Mouse (Mus musculus): ENCODE measurements around the gene Slc7a10. TPM values are rescaled to one million over a fixed set of nuclear protein-coding genes. Genes with fewer than 3 reads are reported as not detected.

Gene Slc7a10
- total RNA-seq, 1 experiment: not detected

DNA sequence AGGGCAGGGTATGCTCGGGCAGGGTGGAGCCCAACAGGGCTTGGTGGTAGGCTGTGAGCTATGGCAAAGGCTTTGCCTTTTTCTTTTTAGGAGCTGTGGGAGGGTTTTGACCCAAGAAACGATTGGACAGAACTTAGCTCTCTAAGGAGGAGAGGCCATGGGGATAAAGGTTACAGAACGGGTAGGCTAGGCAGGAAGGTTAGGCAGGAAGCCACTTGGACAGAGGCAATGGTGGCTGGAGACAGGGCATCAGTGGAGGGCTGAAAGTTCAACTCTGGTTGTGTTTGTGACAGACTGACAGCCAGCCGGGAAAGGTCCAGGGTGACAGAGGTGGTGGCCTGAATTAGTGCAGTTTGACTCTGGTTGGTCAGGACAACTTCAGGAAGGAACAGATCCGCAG lies 3.5 kb downstream of the Slc7a10 start:
- H3K27ac ChIP-seq (ENCODE audit: insufficient read depth, low read depth, low read length, poor library complexity, severe bottlenecking): no peak overlapping the region
- H3K4me3 ChIP-seq (ENCODE audit: insufficient read depth in 1 of 2, low read depth in 1 of 2, low read length in 2 of 2, poor library complexity in 1 of 2, severe bottlenecking in 1 of 2): no peak overlapping the region
- TF ChIP-seq CHD2 (IDR thresholded peaks at IDR 0.05; ENCODE audit: low read depth, low read length) (no peak), HCFC1 (IDR thresholded peaks at IDR 0.05; ENCODE audit: borderline replicate concordance, insufficient read depth, low read length) (no peak), ZNF384 (IDR thresholded peaks at IDR 0.05; ENCODE audit: low read depth, low read length) (no peak)
- H3K4me1 ChIP-seq (ENCODE audit: control insufficient read depth in 2 of 2, insufficient read depth in 2 of 2, low read length in 2 of 2, poor library complexity in 1 of 2): 0 out of 4 replicates have a peak, but pooled peaks cover 0 to 2% of the 10 kb centered on the region in 2 experiments
- in situ Hi-C loops (cut with MboI; ENCODE audit: low sequenced_read_pairs in 2 of 2, unreplicated experiment in 2 of 2): loop anchor here in 1 of 2 experiments (25.0 kb wide), 1 partner anchor 352 kb away; no protein-coding TSS in a partner anchor
- H3K36me3 ChIP-seq (ENCODE audit: control insufficient read depth, insufficient read depth, low read length, poor library complexity, severe bottlenecking): no peaks in the 10 kb centered on the region
- no peaks in the 10 kb centered on the region for H3K9me3 ChIP-seq (ENCODE audit: control insufficient read depth, insufficient read depth, low read depth, low read length)
- no peak overlapping the region for H3K9ac ChIP-seq (ENCODE audit: insufficient read depth, low read depth, low read length, poor library complexity, severe bottlenecking)
- no peak for DNase-seq (ENCODE audit: low read depth, low spot score)

GRCm38 (mm10) chr7:35191276-35191675 lies 5.1 kb downstream of the Slc7a10 start:
- in situ Hi-C loops (cut with MboI; ENCODE audit: low sequenced_read_pairs in 2 of 2, unreplicated experiment in 2 of 2): loop anchor here in 1 of 2 experiments (25.0 kb wide), 1 partner anchor 354 kb away; no protein-coding TSS in a partner anchor
- DNase-seq (ENCODE audit: low read depth, low spot score): no peak
- H3K4me1 ChIP-seq (ENCODE audit: control insufficient read depth in 2 of 2, insufficient read depth in 2 of 2, low read length in 2 of 2, poor library complexity in 1 of 2): no peaks in the 10 kb centered on the region

DNA sequence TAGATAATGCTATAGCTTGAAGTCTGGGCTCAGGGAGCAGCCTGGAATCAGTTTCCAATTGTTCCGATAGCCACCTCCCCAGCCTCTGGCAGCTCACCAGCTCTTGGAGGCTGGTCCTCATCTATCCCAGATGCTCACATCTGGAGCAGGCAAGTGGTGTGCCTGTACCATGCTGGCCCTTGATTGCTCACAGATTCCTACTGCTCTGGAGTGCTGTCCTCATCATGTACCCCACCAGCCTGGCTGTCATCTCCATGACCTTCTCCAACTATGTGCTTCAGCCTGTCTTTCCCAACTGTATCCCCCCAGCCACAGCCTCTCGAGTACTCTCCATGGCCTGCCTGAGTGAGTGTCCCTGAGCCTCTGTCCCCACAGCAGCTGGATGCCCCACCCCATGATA lies 10.8 kb downstream of the Slc7a10 start:
- DNase-seq (ENCODE audit: low read depth, low spot score): no peak
- in situ Hi-C loops (cut with MboI; ENCODE audit: low sequenced_read_pairs in 2 of 2, unreplicated experiment in 2 of 2): loop anchor here in 1 of 2 experiments (25.0 kb wide), 1 partner anchor 360 kb away; no protein-coding TSS in a partner anchor
- no peak overlapping the region for H3K27ac ChIP-seq (ENCODE audit: insufficient read depth, low read depth, low read length, poor library complexity, severe bottlenecking)
- no peaks in the 10 kb centered on the region for H3K4me1 ChIP-seq (ENCODE audit: control insufficient read depth in 2 of 2, insufficient read depth in 2 of 2, low read length in 2 of 2, poor library complexity in 1 of 2)
- no peak for TF ChIP-seq ZC3H11A (IDR thresholded peaks at IDR 0.05; ENCODE audit: borderline replicate concordance, low read depth, low read length)
- TF ChIP-seq CHD2 (IDR thresholded peaks at IDR 0.05; ENCODE audit: low read depth, low read length): no peak
- TF ChIP-seq HCFC1 (IDR thresholded peaks at IDR 0.05; ENCODE audit: borderline replicate concordance, insufficient read depth, low read length): no peak
- TF ChIP-seq MAFK (IDR thresholded peaks at IDR 0.05; ENCODE audit: insufficient read depth, low read depth, low read length): no peak
- TF ChIP-seq ZNF384 (IDR thresholded peaks at IDR 0.05; ENCODE audit: low read depth, low read length): no peak
- H3K9ac ChIP-seq (ENCODE audit: insufficient read depth, low read depth, low read length, poor library complexity, severe bottlenecking): no peak overlapping the region
- no peak overlapping the region for H3K4me3 ChIP-seq (ENCODE audit: insufficient read depth in 1 of 2, low read depth in 1 of 2, low read length in 2 of 2, poor library complexity in 1 of 2, severe bottlenecking in 1 of 2)
- H3K9me3 ChIP-seq (ENCODE audit: control insufficient read depth, insufficient read depth, low read depth, low read length): no peaks in the 10 kb centered on the region
- H3K36me3 ChIP-seq (ENCODE audit: control insufficient read depth, insufficient read depth, low read length, poor library complexity, severe bottlenecking): no peaks in the 10 kb centered on the region; the same call in 1 of the 2 replicates

More at GRCm38 (mm10) chr7:35191276-35191675, 5.1 kb downstream of the Slc7a10 start:
- Histone ChIP-seq H3K36me3 (ENCODE audit: control insufficient read depth, insufficient read depth, low read length, poor library complexity, severe bottlenecking) (no peaks in the 10 kb centered on the region), H3K27ac (ENCODE audit: insufficient read depth, low read depth, low read length, poor library complexity, severe bottlenecking) (no peak overlapping the region), H3K9me3 (ENCODE audit: control insufficient read depth, insufficient read depth, low read depth, low read length) (no peaks in the 10 kb centered on the region), H3K4me3 (ENCODE audit: insufficient read depth in 1 of 2, low read depth in 1 of 2, low read length in 2 of 2, poor library complexity in 1 of 2, severe bottlenecking in 1 of 2) (no peak overlapping the region), H3K9ac (ENCODE audit: insufficient read depth, low read depth, low read length, poor library complexity, severe bottlenecking) (no peak overlapping the region)
- TF ChIP-seq HCFC1 (IDR thresholded peaks at IDR 0.05; ENCODE audit: borderline replicate concordance, insufficient read depth, low read length) (no peak), ZC3H11A (IDR thresholded peaks at IDR 0.05; ENCODE audit: borderline replicate concordance, low read depth, low read length) (no peak), MAFK (IDR thresholded peaks at IDR 0.05; ENCODE audit: insufficient read depth, low read depth, low read length) (no peak), CHD2 (IDR thresholded peaks at IDR 0.05; ENCODE audit: low read depth, low read length) (no peak), ZNF384 (IDR thresholded peaks at IDR 0.05; ENCODE audit: low read depth, low read length) (no peak)

DNA sequence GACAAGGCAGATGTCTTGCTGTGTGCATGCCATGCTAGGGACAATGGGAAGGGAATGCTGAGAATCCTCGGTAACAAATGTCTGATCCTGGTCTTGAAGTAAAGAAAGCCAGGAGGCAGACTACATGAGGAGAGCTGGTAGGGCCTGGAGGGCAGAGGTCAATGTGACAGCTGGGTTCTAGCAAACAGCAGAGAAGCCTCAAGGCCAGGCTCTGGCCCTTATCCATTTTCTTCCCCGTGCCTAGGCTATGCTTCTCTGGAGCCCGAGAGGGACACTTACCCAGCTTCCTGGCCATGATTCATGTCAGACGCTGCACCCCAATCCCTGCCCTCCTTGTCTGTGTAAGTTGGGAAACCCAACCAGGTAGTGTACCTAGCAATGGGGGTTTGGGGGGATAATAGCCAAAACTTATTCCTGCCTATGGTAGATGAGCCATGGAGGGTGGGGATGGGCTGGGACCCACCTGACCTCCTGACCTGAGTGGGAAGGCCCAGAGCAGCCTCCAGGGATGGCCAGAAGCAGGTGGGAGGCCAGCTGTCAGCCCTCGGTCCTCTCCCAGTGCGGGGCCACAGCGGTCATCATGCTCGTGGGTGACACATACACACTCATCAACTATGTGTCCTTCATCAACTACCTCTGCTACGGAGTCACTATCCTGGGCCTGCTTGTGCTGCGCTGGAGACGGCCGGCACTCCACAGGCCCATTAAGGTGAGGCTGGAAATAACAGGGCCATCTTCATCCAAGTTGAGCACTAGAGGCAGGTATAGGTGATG lies 13.0 kb downstream of the Slc7a10 start:
- no peak for TF ChIP-seq HCFC1 (IDR thresholded peaks at IDR 0.05; ENCODE audit: borderline replicate concordance, insufficient read depth, low read length)
- TF ChIP-seq ZC3H11A (IDR thresholded peaks at IDR 0.05; ENCODE audit: borderline replicate concordance, low read depth, low read length): no peak
- no peak for TF ChIP-seq ZNF384 (IDR thresholded peaks at IDR 0.05; ENCODE audit: low read depth, low read length)
- TF ChIP-seq MAFK (IDR thresholded peaks at IDR 0.05; ENCODE audit: insufficient read depth, low read depth, low read length): no peak
- no peak for TF ChIP-seq CHD2 (IDR thresholded peaks at IDR 0.05; ENCODE audit: low read depth, low read length)
- Histone ChIP-seq H3K4me1 (ENCODE audit: control insufficient read depth in 2 of 2, insufficient read depth in 2 of 2, low read length in 2 of 2, poor library complexity in 1 of 2) (peaks cover 0 to 6% of the 10 kb centered on the region in 2 experiments; a peak in 1 of 4 replicates), H3K4me3 (ENCODE audit: insufficient read depth in 1 of 2, low read depth in 1 of 2, low read length in 2 of 2, poor library complexity in 1 of 2, severe bottlenecking in 1 of 2) (no peak overlapping the region), H3K9ac (ENCODE audit: insufficient read depth, low read depth, low read length, poor library complexity, severe bottlenecking) (no peak overlapping the region), H3K9me3 (ENCODE audit: control insufficient read depth, insufficient read depth, low read depth, low read length) (no peaks in the 10 kb centered on the region), H3K36me3 (ENCODE audit: control insufficient read depth, insufficient read depth, low read length, poor library complexity, severe bottlenecking) (no peaks in the 10 kb centered on the region; the same call in 1 of the 2 replicates), H3K27ac (ENCODE audit: insufficient read depth, low read depth, low read length, poor library complexity, severe bottlenecking) (no peak overlapping the region)
- in situ Hi-C loops (cut with MboI; ENCODE audit: low sequenced_read_pairs in 2 of 2, unreplicated experiment in 2 of 2): loop anchor here in 1 of 2 experiments (25.0 kb wide), 1 partner anchor 362 kb away; no protein-coding TSS in a partner anchor
- no peak for DNase-seq (ENCODE audit: low read depth, low spot score)
